Mouse (Mus musculus) neural tube, embryonic 15.5 days (tissue): ENCODE measurements around the gene Methig1. TPM values are rescaled to one million over a fixed set of nuclear protein-coding genes. Genes with fewer than 3 reads are reported as not detected.
"Not testable (repeated sequence)": the region's sequence is repeated elsewhere in the genome, so short reads cannot be mapped to it uniquely, and the experiment has no call there.

Experiments
- ATAC-seq: fragments of 200-750 bp; cut with Nextera tagmentation; 2 replicates; pipeline ENCODE4 v1.8.0; 2017; ENCODE audit warnings: mild to moderate bottlenecking, moderate TSS enrichment, moderate library complexity; ENCODE audit not compliant: low FRiP score
- H3K27ac ChIP-seq: fragments of 300-500 bp; sonication (generic); replicated peaks from 2 replicates; pipeline ENCODE4 v1.5.1; 2015; ENCODE audit warnings: mild to moderate bottlenecking, inconsistent platforms
- H3K27me3 ChIP-seq: fragments of 300-500 bp; sonication (generic); replicated peaks from 2 replicates; pipeline ENCODE4 v1.6.1; 2015; ENCODE audit warnings: inconsistent platforms
- H3K36me3 ChIP-seq: fragments of 300-500 bp; sonication (generic); 2 replicates; pipeline ENCODE4 v1.6.1; 2015; ENCODE audit warnings: inconsistent platforms
- H3K4me1 ChIP-seq: fragments of 300-500 bp; sonication (generic); 2 replicates; pipeline ENCODE4 v1.6.1; 2015; ENCODE audit warnings: inconsistent platforms
- H3K4me2 ChIP-seq: fragments of 300-500 bp; sonication (generic); 2 replicates; pipeline ENCODE4 v1.6.1; 2015; ENCODE audit warnings: inconsistent platforms, mild to moderate bottlenecking, moderate library complexity
- H3K4me3 ChIP-seq: fragments of 300-500 bp; sonication (generic); replicated peaks from 2 replicates; pipeline ENCODE4 v1.5.1; 2015; ENCODE audit warnings: mild to moderate bottlenecking, inconsistent platforms
- H3K9ac ChIP-seq: fragments of 300-500 bp; sonication (generic); replicated peaks from 2 replicates; pipeline ENCODE4 v1.6.1; 2015; ENCODE audit warnings: mild to moderate bottlenecking, inconsistent platforms
- H3K9me3 ChIP-seq: fragments of 300-500 bp; sonication (generic); replicated peaks from 2 replicates; pipeline ENCODE4 v1.6.1; 2016; ENCODE audit warnings: inconsistent platforms
- WGBS: fragments of 180-500 bp; shearing (Covaris S2); methylation state at CpG from one replicate; pipeline ENCODE4 v1.1.7; 2015; ENCODE audit warnings: mixed read lengths; 5-methylcytosine and 5-hydroxymethylcytosine counted together
- polyA plus RNA-seq: library from polyadenylated mRNA; unstranded; fragments of >200 nt; fragmentation: Nextera tagmentation; extraction: Ambion mirVana; gene quantifications from 2 replicates; pipeline ENCODE4 v1.2.1, GENCODE M21; 2015

The Methig1 gene
- polyA plus RNA-seq, 1 experiment from 2014 or later: 1.1 TPM

DNA sequence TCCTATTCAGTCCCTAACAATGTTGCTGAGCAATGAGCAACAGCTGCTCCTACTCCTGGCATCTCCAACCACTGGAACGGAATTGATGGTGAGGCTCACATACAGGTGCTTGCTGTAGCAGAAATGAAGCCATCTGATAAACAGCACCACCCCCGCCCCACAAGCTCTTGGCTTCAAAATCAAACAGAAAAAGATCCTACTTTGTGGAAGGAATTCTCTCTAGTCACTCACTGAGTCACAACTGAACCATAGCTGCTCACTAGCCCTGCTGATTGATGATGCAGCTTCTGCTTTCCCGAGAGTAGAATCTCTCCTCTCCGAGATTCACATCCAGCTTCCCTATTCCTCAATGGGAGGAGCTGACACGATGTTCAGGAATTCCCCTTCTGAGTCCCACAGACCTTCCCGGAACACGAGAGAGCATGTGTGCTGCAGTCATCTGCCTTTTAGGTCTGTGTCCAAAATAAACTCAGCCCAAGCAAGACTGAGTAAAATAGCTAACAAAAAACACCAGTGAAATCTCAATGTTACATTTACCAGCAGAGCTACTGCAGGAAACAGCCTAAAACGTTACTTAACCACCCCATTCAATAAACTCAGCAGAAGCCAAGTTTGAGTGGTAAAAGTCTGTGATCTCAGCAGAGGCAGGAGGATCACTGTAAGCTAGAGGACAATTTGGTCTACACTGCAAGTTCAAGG, 68.3 kb downstream of the Methig1 start:
- peaks cover 23% of the 10 kb centered on the region for H3K27me3 ChIP-seq
- peaks cover 49% of the 10 kb centered on the region for H3K4me1 ChIP-seq
- 0 out of 2 replicates have a peak, but pooled peaks cover 3% of the 10 kb centered on the region for H3K36me3 ChIP-seq
- peak overlapping the region; percentile 62; the same call in 1 of the 2 replicates for H3K9ac ChIP-seq
- no peak for ATAC-seq
- WGBS: 41% methylated on average over 8 of the region's 8 CpGs
- peak overlapping the region; percentile 65 for H3K4me3 ChIP-seq
- no peak overlapping the region; the same call in 1 of the 2 replicates for H3K27ac ChIP-seq
- H3K4me2 ChIP-seq: peak overlapping the region; percentile 93
- no peaks in the 10 kb centered on the region for H3K9me3 ChIP-seq

DNA sequence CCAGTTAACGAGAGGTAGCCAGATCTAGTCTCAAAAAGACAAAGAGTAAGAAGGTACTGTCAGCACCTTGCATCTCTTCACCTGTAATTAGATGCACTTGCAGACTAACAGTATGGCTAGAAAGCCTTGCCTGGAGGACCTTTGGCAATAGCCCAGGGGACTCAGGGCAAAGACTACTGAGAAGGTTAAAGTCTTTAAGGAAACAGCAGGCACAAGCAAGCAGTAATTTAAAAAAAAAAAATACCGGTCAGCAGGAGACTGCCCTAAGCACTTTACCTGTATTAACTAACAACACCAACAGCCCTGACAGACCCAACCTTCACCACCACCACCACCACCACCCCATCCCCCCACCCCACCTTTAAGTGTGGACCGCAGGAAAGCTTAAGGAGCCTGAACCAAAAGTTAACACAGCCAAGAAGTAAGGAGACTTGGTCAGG, 68.8 kb downstream of the Methig1 start, which contains the start of gene Gm5475:
Gene Gm5475, plus strand, starts transcription at position 390 of the 440 bp plus-strand sequence.
- H3K27me3 ChIP-seq: peaks cover 23% of the 10 kb centered on the region
- H3K4me1 ChIP-seq: peaks cover 49% of the 10 kb centered on the region
- H3K9ac ChIP-seq: peak within 1 kb of the TSS; percentile 62
- not testable (repeated sequence) for ATAC-seq, H3K36me3 ChIP-seq, H3K9me3 ChIP-seq
- peak within 1 kb of the TSS; percentile 65 for H3K4me3 ChIP-seq
- WGBS: 35% methylated on average over 3 of the region's 3 CpGs
- H3K27ac ChIP-seq: peak within 1 kb of the TSS; percentile 69
- peak within 1 kb of the TSS; percentile 93 for H3K4me2 ChIP-seq

DNA sequence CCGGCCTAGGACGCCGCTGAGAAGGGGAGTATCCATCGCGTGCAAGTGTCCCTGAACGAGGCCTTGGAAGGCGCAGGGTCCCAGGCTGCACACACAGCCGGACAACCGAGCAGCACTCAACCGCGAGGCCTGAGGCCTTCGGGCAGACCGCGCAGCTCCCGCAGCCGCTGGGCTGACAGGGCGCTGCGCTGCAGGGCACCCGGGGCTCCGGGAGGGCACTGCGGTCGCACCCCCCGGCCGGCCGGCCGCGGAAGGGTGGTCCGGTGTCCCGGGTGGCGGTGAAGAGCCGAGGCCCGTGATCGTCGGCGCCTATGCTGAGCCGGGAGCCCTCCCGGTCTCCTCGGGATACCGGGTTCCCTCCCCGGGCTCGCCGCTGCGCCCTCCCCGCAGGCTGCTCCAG, 69.5 kb downstream of the Methig1 start:
- H3K27ac ChIP-seq: peak overlapping the region; percentile 69
- ATAC-seq: peak; percentile 70
- WGBS: under 1% methylated on average over 41 of the region's 44 CpGs
- peak overlapping the region; percentile 62 for H3K9ac ChIP-seq
- peak overlapping the region; percentile 65 for H3K4me3 ChIP-seq
- no peaks in the 10 kb centered on the region for H3K9me3 ChIP-seq
- H3K36me3 ChIP-seq: 0 out of 2 replicates have a peak, but pooled peaks cover 3% of the 10 kb centered on the region
- peak overlapping the region; percentile 93 for H3K4me2 ChIP-seq
- peaks cover 49% of the 10 kb centered on the region for H3K4me1 ChIP-seq
- peaks cover 23% of the 10 kb centered on the region for H3K27me3 ChIP-seq

DNA sequence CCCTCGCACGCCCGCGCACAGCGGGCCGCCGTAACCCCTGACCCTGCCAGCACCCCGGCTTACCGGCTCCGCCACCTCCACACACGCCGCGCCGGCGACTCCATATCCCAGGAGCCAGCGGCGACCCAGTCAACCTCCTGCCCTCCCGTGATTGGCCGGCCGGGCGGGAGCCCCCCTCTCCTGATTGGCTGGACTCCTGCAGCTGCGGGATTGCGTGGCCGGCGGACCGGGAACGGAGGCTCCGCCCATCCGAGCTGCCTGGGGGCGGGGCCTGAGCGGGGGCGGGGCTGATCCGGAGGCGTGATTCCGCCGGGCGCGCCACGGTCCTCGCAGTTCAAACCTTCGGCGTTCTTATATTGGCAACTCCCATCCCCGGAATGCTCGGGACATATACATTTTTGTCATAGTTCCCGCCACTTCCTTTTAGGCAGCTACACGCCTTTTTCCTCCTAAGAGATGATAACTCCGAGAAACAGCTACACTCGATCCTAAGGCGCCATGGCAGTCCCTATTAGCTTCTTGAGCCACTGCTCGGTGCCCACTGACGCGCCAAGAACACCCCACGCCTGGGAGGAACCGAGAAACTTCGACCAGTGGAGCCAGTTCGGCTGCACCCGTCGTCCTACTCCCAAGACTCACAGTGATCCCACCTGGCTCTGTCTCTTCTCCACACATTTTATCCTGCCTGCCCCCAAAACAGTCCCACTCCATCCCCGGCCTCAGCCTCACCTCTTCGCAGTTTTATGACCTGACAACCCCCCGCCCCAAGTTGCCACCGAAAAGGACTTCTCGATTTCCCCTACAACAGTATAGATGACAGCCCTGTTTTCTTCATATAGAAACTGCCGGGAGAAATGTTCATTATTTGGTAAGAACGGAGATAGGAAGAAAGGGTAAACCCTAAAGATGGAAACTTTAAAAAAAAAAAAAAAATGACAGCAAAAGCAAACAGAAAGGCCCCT, 70.2 kb downstream of the Methig1 start:
- peaks cover 23% of the 10 kb centered on the region for H3K27me3 ChIP-seq
- no peaks in the 10 kb centered on the region for H3K36me3 ChIP-seq
- H3K9me3 ChIP-seq: no peaks in the 10 kb centered on the region
- under 1% methylated on average over 59 of the region's 65 CpGs for WGBS
- peak overlapping the region; percentile 93 for H3K4me2 ChIP-seq
- H3K4me3 ChIP-seq: peak overlapping the region; percentile 65
- peak; percentile 98 for ATAC-seq
- H3K27ac ChIP-seq: peak overlapping the region; percentile 69
- peaks cover 46% of the 10 kb centered on the region for H3K4me1 ChIP-seq
- H3K9ac ChIP-seq: peak overlapping the region; percentile 62

DNA sequence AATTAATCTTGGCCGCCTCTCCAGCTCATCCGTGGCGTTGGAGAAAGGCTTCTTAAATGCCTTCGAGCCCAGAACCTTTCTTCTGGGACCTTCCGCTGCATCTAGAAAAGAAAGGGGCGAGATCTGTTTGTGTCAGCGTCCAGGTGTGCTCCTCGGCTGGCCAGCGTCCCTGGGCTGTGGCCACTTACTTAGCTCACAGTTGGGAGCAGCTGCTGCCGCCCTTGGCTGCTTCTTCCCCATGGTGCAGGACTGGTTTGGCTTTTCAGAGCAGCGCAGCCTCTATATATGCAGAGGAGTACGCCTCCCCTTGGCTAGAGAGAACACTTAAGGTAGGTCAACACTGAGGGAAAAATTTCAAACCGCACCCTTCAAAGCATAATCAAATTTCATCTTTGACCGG, 71.0 kb downstream of the Methig1 start:
- no peak for ATAC-seq
- 6% methylated on average over 14 of the region's 14 CpGs for WGBS
- peaks cover 23% of the 10 kb centered on the region for H3K27me3 ChIP-seq
- H3K4me1 ChIP-seq: peaks cover 45% of the 10 kb centered on the region
- H3K9ac ChIP-seq: 0 out of 2 replicates have a peak overlapping the region, but pooled peaks have one; percentile 30
- no peaks in the 10 kb centered on the region for H3K36me3 ChIP-seq
- no peaks in the 10 kb centered on the region for H3K9me3 ChIP-seq
- H3K27ac ChIP-seq: no peak overlapping the region
- H3K4me3 ChIP-seq: peak overlapping the region; percentile 65
- H3K4me2 ChIP-seq: peak overlapping the region; percentile 93

DNA sequence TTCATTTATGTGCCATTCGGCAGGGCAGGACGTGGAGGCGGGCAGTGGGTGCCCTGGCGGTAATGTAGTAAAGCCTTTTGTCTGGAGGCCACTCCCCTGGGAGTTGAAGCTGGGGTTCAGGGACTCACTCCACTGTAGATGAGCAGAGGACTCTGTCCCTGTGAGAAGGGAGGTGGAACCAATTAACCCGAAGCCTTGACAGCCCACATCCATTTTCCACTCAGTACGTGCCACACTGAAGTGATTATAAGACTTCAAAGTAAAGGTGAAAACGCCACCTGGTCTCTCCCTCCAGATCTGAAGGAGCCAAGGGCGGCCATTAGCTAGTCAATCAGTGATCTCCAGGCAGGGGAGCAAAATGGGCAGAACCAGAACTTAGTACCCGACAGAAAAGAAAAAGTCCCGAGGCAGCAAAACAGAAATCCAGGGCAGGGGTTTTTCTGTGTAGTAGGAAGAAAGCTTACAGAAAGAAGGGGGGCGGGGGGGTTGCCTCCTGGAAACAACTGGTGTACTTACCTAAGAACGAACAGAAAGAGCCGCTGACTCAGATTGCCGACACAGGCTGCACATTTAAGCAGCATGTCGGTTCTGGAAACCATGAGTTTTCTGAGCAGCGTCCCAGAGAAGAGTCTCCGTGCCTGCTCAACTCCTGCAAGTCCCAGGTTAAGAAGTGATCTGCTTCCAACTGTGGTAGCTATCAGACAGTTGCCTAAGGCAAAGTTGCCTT, 71.6 kb downstream of the Methig1 start, which contains the start of gene Slc11a2:
Gene Slc11a2, minus strand, starts transcription at position 677 of the 727 bp plus-strand sequence.
- Histone ChIP-seq H3K36me3 (no peaks in the 10 kb centered on the region), H3K27me3 (peaks cover 23% of the 10 kb centered on the region), H3K27ac (no peak within 1 kb of the TSS), H3K9ac (0 out of 2 replicates have a peak within 1 kb of the TSS, but pooled peaks have one; percentile 30), H3K4me3 (peak within 1 kb of the TSS; percentile 65), H3K9me3 (no peaks in the 10 kb centered on the region), H3K4me2 (peak within 1 kb of the TSS; percentile 93), H3K4me1 (peaks cover 39% of the 10 kb centered on the region)
- WGBS: 24% methylated on average over 17 of the region's 17 CpGs
- ATAC-seq: no peak

DNA sequence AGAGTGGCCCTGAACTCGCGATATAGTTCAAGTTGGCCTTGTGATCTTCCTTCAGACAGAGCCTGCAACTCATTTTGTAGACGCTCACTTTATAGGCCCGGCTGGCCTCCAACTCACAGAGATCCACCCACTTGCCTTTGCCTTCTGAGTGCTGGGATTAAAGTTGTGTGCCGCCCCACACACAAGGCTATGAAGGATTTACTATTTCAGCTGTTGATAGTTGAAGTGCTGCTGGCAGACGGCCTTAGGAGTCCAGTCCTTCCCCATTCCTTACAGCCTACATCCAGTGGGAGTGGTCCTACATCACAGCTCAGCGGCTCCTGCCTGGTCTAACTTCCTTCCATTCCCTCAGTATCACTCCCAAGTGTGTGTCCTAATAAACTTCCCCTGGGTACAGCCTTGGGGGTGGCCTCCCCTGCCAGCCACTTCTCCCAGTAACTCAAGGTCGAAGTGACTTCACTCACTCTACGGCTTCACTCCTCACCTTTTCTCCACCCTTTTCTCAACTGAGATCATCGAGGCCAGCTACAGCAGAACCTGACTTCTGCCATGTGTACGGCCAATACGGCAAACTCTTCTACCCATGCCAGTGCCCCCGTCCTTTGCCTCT, 75.5 kb downstream of the Methig1 start:
- H3K27me3 ChIP-seq: peaks cover 23% of the 10 kb centered on the region
- no peak overlapping the region for H3K9ac ChIP-seq
- no peaks in the 10 kb centered on the region for H3K36me3 ChIP-seq
- no peak for ATAC-seq
- 79% methylated on average over 13 of the region's 13 CpGs for WGBS
- no peak overlapping the region for H3K4me3 ChIP-seq
- H3K4me1 ChIP-seq: peaks cover 11% of the 10 kb centered on the region
- no peaks in the 10 kb centered on the region for H3K9me3 ChIP-seq
- H3K27ac ChIP-seq: no peak overlapping the region
- no peak overlapping the region for H3K4me2 ChIP-seq

DNA sequence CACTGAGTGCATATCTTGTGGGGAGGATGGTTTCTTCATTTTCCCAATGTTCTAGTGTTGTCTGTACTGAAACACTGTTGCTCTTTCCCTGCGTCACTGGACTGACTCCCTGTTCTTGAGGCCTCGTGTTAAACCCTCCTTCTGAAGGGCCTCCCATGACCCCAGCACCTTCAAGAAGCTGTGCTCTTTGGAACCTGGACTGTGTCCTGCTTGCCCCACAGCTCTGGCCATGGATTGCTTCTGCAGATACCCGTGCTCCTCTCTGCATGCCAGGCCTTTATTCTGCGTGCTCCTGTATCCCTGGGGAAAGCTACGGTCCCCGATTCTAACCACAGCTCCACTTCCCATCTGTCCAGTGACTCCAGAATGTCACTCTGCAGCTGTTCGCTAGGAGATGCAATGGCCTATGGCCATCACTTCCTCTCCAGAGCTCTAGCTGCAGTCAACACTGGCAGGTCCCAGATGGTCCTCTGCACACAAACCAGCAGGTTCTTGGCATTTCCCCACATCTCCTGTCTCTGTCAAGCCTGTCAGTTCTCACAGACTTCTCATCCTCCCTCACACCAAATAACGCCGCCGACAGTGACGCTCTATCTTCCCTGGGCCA, 77.1 kb downstream of the Methig1 start:
- no peaks in the 10 kb centered on the region for H3K36me3 ChIP-seq
- 71% methylated on average over 11 of the region's 11 CpGs for WGBS
- 0 out of 2 replicates have a peak overlapping the region, but pooled peaks have one; percentile 6 for H3K27ac ChIP-seq
- H3K4me2 ChIP-seq: no peak overlapping the region
- ATAC-seq: no peak
- H3K4me1 ChIP-seq: no peaks in the 10 kb centered on the region
- no peak overlapping the region for H3K9ac ChIP-seq
- no peaks in the 10 kb centered on the region for H3K9me3 ChIP-seq
- peaks cover 9% of the 10 kb centered on the region for H3K27me3 ChIP-seq
- H3K4me3 ChIP-seq: no peak overlapping the region

DNA sequence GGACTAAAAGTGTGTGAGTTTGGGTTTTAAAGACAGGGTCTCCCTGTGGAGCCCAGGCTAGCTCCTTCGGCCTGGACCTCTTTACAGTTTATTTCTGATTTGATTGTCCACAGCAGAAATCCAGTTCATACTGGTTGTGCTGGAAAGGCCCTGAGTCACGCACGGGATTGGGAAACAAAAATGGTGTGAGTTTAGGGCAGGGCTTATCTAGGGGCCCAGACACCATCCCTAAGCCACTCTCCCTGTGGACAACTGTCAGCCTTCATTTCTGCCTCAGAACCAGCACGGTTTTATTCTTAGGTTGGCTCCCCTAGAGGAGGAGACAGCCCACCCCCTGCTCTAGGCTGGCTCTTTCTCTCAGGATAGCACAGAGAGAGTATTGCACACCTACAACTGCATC, 80.3 kb downstream of the Methig1 start:
- no peak overlapping the region for H3K4me3 ChIP-seq

More for the DNA sequence above, 80.3 kb downstream of the Methig1 start:
- no peak for ATAC-seq
- no peak overlapping the region for H3K9ac ChIP-seq
- 77% methylated on average over 4 of the region's 4 CpGs for WGBS
- H3K9me3 ChIP-seq: no peaks in the 10 kb centered on the region
- H3K27ac ChIP-seq: no peak overlapping the region
- no peak overlapping the region for H3K4me2 ChIP-seq
- no peaks in the 10 kb centered on the region for H3K27me3 ChIP-seq
- H3K36me3 ChIP-seq: no peaks in the 10 kb centered on the region
- H3K4me1 ChIP-seq: no peaks in the 10 kb centered on the region
